Mouse (Mus musculus) olfactory bulb, adult 2 months (tissue): ENCODE results near the gene Zfp712.

Experiments used
- CTCF ChIP-seq: fragments of 200-500 bp; IDR thresholded peaks from 2 replicates; pipeline ENCODE4 v1.5.1; 2012; ENCODE audit warnings: low read depth, mild to moderate bottlenecking, low read length, moderate library complexity; ENCODE audit not compliant: insufficient read depth
- POLR2A ChIP-seq: fragments of 200-500 bp; IDR thresholded peaks from 2 replicates; pipeline ENCODE4 v1.6.1; 2012; ENCODE audit warnings: mild to moderate bottlenecking, low read depth, low read length, moderate library complexity; ENCODE audit not compliant: insufficient read depth

- no peak for TF ChIP-seq CTCF
- no peak for TF ChIP-seq POLR2A
These were observed 46.7 kb upstream of the Zfp712 start for GRCm38 (mm10) chr13:67107681-67108080.
